Comparison of ENCODE assay signal across 33 mouse cellular contexts in the genomic region with DNA sequence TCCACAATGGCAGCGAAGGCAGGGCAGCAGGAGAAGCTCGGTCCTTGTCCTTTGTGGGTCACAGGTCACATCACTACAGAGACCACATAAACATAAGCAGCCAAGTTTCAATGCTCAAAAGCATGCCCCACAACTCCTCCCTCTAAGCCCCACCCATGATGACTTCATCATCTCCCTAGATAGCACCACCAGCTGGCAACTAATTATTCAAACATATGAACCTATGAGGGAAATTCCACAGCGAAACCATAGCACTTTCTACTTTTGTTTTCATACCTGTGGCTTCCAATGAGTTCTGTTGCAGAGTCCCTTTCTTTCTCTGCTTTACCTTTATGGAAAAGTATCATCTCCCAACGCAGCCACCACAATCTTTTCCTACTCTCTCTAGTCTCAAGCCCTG.
"Had no signal": no experiment of that assay in that cellular context is flagged by ENCODE, and none has a peak within 500 bp of the region (broad histone marks: within the 10 kb centered on the region; RNA-seq: fewer than 3 reads in every experiment).

No protein-coding gene starts in this region.

- H3K4me3 ChIP-seq: heart, embryonic 12.5 days; heart, embryonic 13.5 days; heart, embryonic 15.5 days; hindbrain, embryonic 10.5 days; hindbrain, embryonic 12.5 days; hindbrain, embryonic 13.5 days; hindbrain, embryonic 15.5 days; intestine, embryonic 15.5 days; kidney, embryonic 15.5 days; layer of hippocampus, adult 2 months; left cerebral cortex, adult 2 months had no signal

- H3K27me3 ChIP-seq: heart, embryonic 12.5 days; heart, embryonic 13.5 days; heart, embryonic 15.5 days; hindbrain, embryonic 12.5 days; hindbrain, embryonic 13.5 days; hindbrain, embryonic 15.5 days; intestine, embryonic 15.5 days; kidney, embryonic 15.5 days had no signal

- H3K9ac ChIP-seq: heart, embryonic 12.5 days; heart, embryonic 13.5 days; heart, embryonic 15.5 days; hindbrain, embryonic 12.5 days; hindbrain, embryonic 13.5 days; hindbrain, embryonic 14.5 days; hindbrain, embryonic 15.5 days; intestine, embryonic 15.5 days; kidney, embryonic 15.5 days had no signal

- H3K36me3 ChIP-seq: heart, embryonic 12.5 days; heart, embryonic 13.5 days; heart, embryonic 15.5 days; hindbrain, embryonic 10.5 days; hindbrain, embryonic 12.5 days; hindbrain, embryonic 13.5 days; hindbrain, embryonic 15.5 days; intestine, embryonic 15.5 days; kidney, embryonic 15.5 days had no signal

- DNase-seq: heart, postnatal 10 days; heart, postnatal 14 days; heart, postnatal 36 days; kidney, adult 11 months; kidney, adult 18-20 months; kidney, adult 2 months; kidney, adult 8-10 months; kidney, adult 9 months; kidney, postnatal 10 days; kidney, postnatal 14 days; kidney, postnatal 25 days; kidney, postnatal 36 days; kidney, postnatal 4 days; layer of hippocampus, adult 9-11 months; layer of hippocampus, postnatal 36 days had no signal

- H3K27ac ChIP-seq: heart, embryonic 13.5 days; heart, embryonic 15.5 days; hindbrain, embryonic 10.5 days; hindbrain, embryonic 12.5 days; hindbrain, embryonic 13.5 days; hindbrain, embryonic 14.5 days; hindbrain, embryonic 15.5 days; hindbrain, postnatal 0 days; intestine, embryonic 15.5 days; kidney, embryonic 15.5 days; kidney, postnatal 0 days; layer of hippocampus, adult 2 months; left cerebral cortex, adult 2 months had no signal

- H3K9me3 ChIP-seq: heart, embryonic 12.5 days; heart, embryonic 13.5 days; heart, embryonic 15.5 days; hindbrain, embryonic 10.5 days; hindbrain, embryonic 12.5 days; hindbrain, embryonic 13.5 days; hindbrain, embryonic 15.5 days; intestine, embryonic 15.5 days; kidney, embryonic 15.5 days had no signal

- H3K4me1 ChIP-seq: heart, embryonic 12.5 days; heart, embryonic 13.5 days; heart, embryonic 15.5 days; hindbrain, embryonic 10.5 days; hindbrain, embryonic 12.5 days; hindbrain, embryonic 15.5 days; intestine, embryonic 15.5 days; kidney, embryonic 15.5 days had no signal

- ATAC-seq: hindbrain, embryonic 16.5 days; hindbrain, postnatal 0 days; intestine, embryonic 15.5 days; intestine, embryonic 16.5 days; intestine, postnatal 0 days had no signal

- H3K4me2 ChIP-seq: heart, embryonic 11.5 days; heart, embryonic 12.5 days; heart, embryonic 13.5 days; heart, embryonic 15.5 days; hindbrain, embryonic 12.5 days; hindbrain, embryonic 13.5 days; hindbrain, embryonic 14.5 days; hindbrain, embryonic 15.5 days; intestine, embryonic 15.5 days; kidney, embryonic 15.5 days had no signal
